Mouse (Mus musculus) thymus, postnatal 14 days (tissue): ENCODE data around the gene Fam163a.
"Not testable (repeated sequence)": the region's sequence is repeated elsewhere in the genome, so short reads cannot be mapped to it uniquely, and the experiment has no call there.

Source experiments
- DNase-seq: peaks from one replicate; pipeline ENCODE4 v3.0.0; 2021

Gene Fam163a

GRCm38 (mm10) chr1:156204656-156205131 is at the start of gene Fam163a:
Fam163a (minus strand) TSS chr1:156205026.
- peak; percentile 24 for DNase-seq

- DNase-seq = not testable (repeated sequence)
These were observed 46.3 kb upstream of the Fam163a start for GRCm38 (mm10) chr1:156251096-156251495.

- no peak for DNase-seq
These were observed 43.1 kb upstream of the Fam163a start for GRCm38 (mm10) chr1:156247893-156248292.

GRCm38 (mm10) chr1:156241713-156242348 is 37.0 kb upstream of the Fam163a start:
- peak; percentile 75 for DNase-seq

GRCm38 (mm10) chr1:156241035-156241434 is 36.2 kb upstream of the Fam163a start:
- peak; percentile 81 for DNase-seq

GRCm38 (mm10) chr1:156231122-156231521 is 26.3 kb upstream of the Fam163a start:
- no peak for DNase-seq

- DNase-seq = no peak
These were observed 25.7 kb upstream of the Fam163a start for GRCm38 (mm10) chr1:156230339-156231089.

- peak; percentile 82 for DNase-seq
These were observed 24.6 kb upstream of the Fam163a start for GRCm38 (mm10) chr1:156229448-156229847.

GRCm38 (mm10) chr1:156228728-156229127 is 23.9 kb upstream of the Fam163a start:
- no peak for DNase-seq

GRCm38 (mm10) chr1:156226903-156227302 is 22.1 kb upstream of the Fam163a start:
- DNase-seq = no peak

- DNase-seq = no peak
These were observed 17.6 kb upstream of the Fam163a start for GRCm38 (mm10) chr1:156222205-156223000.

- no peak for DNase-seq
These were observed 16.5 kb upstream of the Fam163a start for GRCm38 (mm10) chr1:156221327-156221726.

- no peak for DNase-seq
These were observed 13.7 kb upstream of the Fam163a start for GRCm38 (mm10) chr1:156218573-156218972.

- DNase-seq = no peak
These were observed 13.1 kb upstream of the Fam163a start for GRCm38 (mm10) chr1:156217941-156218340.

- peak; percentile 68 for DNase-seq
These were observed 12.6 kb upstream of the Fam163a start for GRCm38 (mm10) chr1:156217393-156217792.

- no peak for DNase-seq
These were observed 11.4 kb upstream of the Fam163a start for GRCm38 (mm10) chr1:156216249-156216648.

GRCm38 (mm10) chr1:156214651-156215050 is 9.8 kb upstream of the Fam163a start:
- DNase-seq = no peak

GRCm38 (mm10) chr1:156212923-156213322 is 8.1 kb upstream of the Fam163a start:
- DNase-seq = no peak

GRCm38 (mm10) chr1:156211809-156212317 is 7.0 kb upstream of the Fam163a start:
- no peak for DNase-seq

- DNase-seq = no peak
These were observed 338 bp upstream of the Fam163a start for GRCm38 (mm10) chr1:156205164-156205563.

GRCm38 (mm10) chr1:156203961-156204655 is 718 bp downstream of the Fam163a start:
- no peak for DNase-seq

- no peak for DNase-seq
These were observed 2.2 kb downstream of the Fam163a start for GRCm38 (mm10) chr1:156202661-156203060.

- no peak for DNase-seq
These were observed 3.8 kb downstream of the Fam163a start for GRCm38 (mm10) chr1:156201069-156201468.
